In the genomic region with DNA sequence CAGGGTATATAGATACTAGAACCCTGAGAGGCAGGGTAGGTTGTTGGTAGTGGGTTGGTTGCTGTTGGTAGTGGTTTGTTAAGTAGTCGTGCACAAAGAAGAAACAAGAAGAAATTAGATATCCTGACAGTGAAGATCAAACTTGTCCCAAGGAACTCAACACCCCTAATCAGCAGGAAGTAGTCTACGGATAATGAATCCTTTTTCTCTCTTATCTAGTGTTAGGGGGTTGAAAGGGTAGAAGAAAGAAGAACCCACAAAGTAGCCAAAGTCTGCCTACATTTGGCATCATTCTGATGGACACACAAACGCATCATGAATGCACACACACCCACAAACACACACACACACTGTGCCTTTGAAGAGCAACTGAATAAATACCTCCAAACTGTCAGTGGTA, we compare ENCODE assay signal across 20 mouse cellular contexts. TPM values are rescaled to one million over a fixed set of nuclear protein-coding genes. Genes with fewer than 3 reads are reported as not detected.
DNase-seq lines count a peak whose midpoint lies in the region; ATAC-seq and TF ChIP-seq lines count a peak whose summit lies in the region.
"Had no signal": no experiment of that assay in that cellular context is flagged by ENCODE, and none has a peak within 500 bp of the region (broad histone marks: within the 10 kb centered on the region; RNA-seq: fewer than 3 reads in every experiment).

No protein-coding gene starts in this region.

- no peak for DNase-seq in liver, embryonic 11.5 days (ENCODE audit: low spot score)
- DNase-seq in liver, postnatal 0 days = no peak
- peak; percentile 43 for DNase-seq in MEL (ENCODE audit: low read depth, low spot score)
- DNase-seq in lung, adult 2 months = no peak
- DNase-seq: adrenal gland, adult 2 months; adrenal gland, adult 8-10 months; adrenal gland, postnatal 10 days; adrenal gland, postnatal 14 days; adrenal gland, postnatal 25 days; adrenal gland, postnatal 36 days; B cell, adult 2 months; cerebellum, adult 11 months; cerebellum, adult 11-12 months; cerebellum, adult 18-20 months; cerebellum, adult 2 months had no signal

- 33% methylated on average over 3 of the region's 3 CpGs for WGBS in liver, embryonic 11.5 days
- WGBS in liver, postnatal 0 days (ENCODE audit: insufficient replicate concordance) = 47% methylated on average over 3 of the region's 3 CpGs
- WGBS in lung, adult 2 months = 57% methylated on average over 3 of the region's 3 CpGs

- H3K4me1 ChIP-seq in liver, embryonic 11.5 days (replicated peaks; ENCODE audit: control insufficient read depth, insufficient read depth, low read length) = peaks cover 14% of the 10 kb centered on the region
- H3K4me1 ChIP-seq in liver, postnatal 0 days (ENCODE audit: insufficient read depth) = 0 out of 2 replicates have a peak, but pooled peaks cover 3% of the 10 kb centered on the region
- peaks cover 17 to 31% of the 10 kb centered on the region in 2 experiments for H3K4me1 ChIP-seq in MEL (ENCODE audit: control insufficient read depth in 1 of 2, insufficient read depth in 2 of 2, low read length in 2 of 2)
- H3K4me1 ChIP-seq in lung, adult 2 months (ENCODE audit: control insufficient read depth, insufficient read depth, low read length) = no peaks in the 10 kb centered on the region

- TF ChIP-seq EP300 in liver, postnatal 0 days (IDR thresholded peaks at IDR 0.05; ENCODE audit: low read depth) = no peak
- peak; percentile 87 to 90 for TF ChIP-seq EP300 in MEL (IDR thresholded peaks at IDR 0.05; ENCODE audit: low read depth in 1 of 2, low read length in 2 of 2)

- H3K4me2 ChIP-seq in liver, embryonic 11.5 days = 0 out of 2 replicates have a peak overlapping the region, but pooled peaks have one; percentile 16
- no peak overlapping the region for H3K4me2 ChIP-seq in liver, postnatal 0 days (ENCODE audit: low read depth, low read length)

- no peak overlapping the region for H3K9ac ChIP-seq in liver, embryonic 11.5 days (ENCODE audit: low read depth, low read length)
- H3K9ac ChIP-seq in liver, postnatal 0 days (replicated peaks) = no peak overlapping the region
- no peak overlapping the region for H3K9ac ChIP-seq in MEL (ENCODE audit: control insufficient read depth, low read depth, low read length, poor library complexity, severe bottlenecking)

- no peak for ATAC-seq in liver, embryonic 11.5 days (replicated peaks; ENCODE audit: low FRiP score)
- no peak for ATAC-seq in liver, postnatal 0 days
- ATAC-seq: activated CD4-positive, CD25-positive, alpha-beta regulatory T cell, adult 4 months; CD4-positive, CD25-positive, alpha-beta regulatory T cell, adult 4 months; Patski had no signal

- no peak overlapping the region for H3K27ac ChIP-seq in liver, embryonic 11.5 days (ENCODE audit: low read depth, low read length)
- no peak overlapping the region for H3K27ac ChIP-seq in liver, postnatal 0 days (ENCODE audit: low read depth)
- peak overlapping the region; percentile 44; the same call in 1 of the 2 replicates for H3K27ac ChIP-seq in MEL (ENCODE audit: control insufficient read depth, low read depth, low read length)

- no peaks in the 10 kb centered on the region for H3K27me3 ChIP-seq in liver, embryonic 11.5 days (replicated peaks; ENCODE audit: control insufficient read depth, insufficient read depth, low read length)
- H3K27me3 ChIP-seq in liver, postnatal 0 days (ENCODE audit: insufficient read depth, low read length) = no peaks in the 10 kb centered on the region
- H3K27me3 ChIP-seq in MEL (ENCODE audit: control insufficient read depth in 1 of 2, insufficient read depth in 2 of 2, low read length in 2 of 2) = no peaks in the 10 kb centered on the region
- H3K27me3 ChIP-seq: CH12.LX, Patski had no signal

- no peak for TF ChIP-seq CTCF in liver, postnatal 0 days (IDR thresholded peaks at IDR 0.05; ENCODE audit: low read depth)
- TF ChIP-seq CTCF in MEL (IDR thresholded peaks at IDR 0.05 in 2 of 3, conservative IDR thresholded peaks at IDR 0.05 in 1 of 3; ENCODE audit: control insufficient read depth in 1 of 3, insufficient read depth in 1 of 3, low read depth in 2 of 3, low read length in 3 of 3, poor library complexity in 1 of 3, severe bottlenecking in 1 of 3) = no peak
- no peak for TF ChIP-seq CTCF in lung, adult 2 months (IDR thresholded peaks at IDR 0.05; ENCODE audit: insufficient read depth, low read length)

- no peak overlapping the region for H3K4me3 ChIP-seq in liver, embryonic 11.5 days (ENCODE audit: low read depth, low read length)
- H3K4me3 ChIP-seq in liver, postnatal 0 days (ENCODE audit: low read depth, low read length) = no peak overlapping the region
- no peak overlapping the region for H3K4me3 ChIP-seq in MEL (ENCODE audit: control insufficient read depth in 1 of 2, insufficient read depth in 1 of 2, low read depth in 2 of 2, low read length in 2 of 2)
- no peak overlapping the region for H3K4me3 ChIP-seq in lung, adult 2 months (replicated peaks; ENCODE audit: extremely low read depth, low read depth, low read length)

- no peaks in the 10 kb centered on the region for H3K79me2 ChIP-seq in MEL (ENCODE audit: control insufficient read depth, insufficient read depth, low read length, poor library complexity)

- no peak for TF ChIP-seq POLR2A in MEL (IDR thresholded peaks at IDR 0.05; ENCODE audit: control insufficient read depth in 1 of 2, insufficient read depth in 1 of 2, low read depth in 1 of 2, low read length in 2 of 2, poor library complexity in 1 of 2)
- TF ChIP-seq POLR2A in lung, adult 2 months (IDR thresholded peaks at IDR 0.05; ENCODE audit: borderline replicate concordance, extremely low read depth, low read depth, low read length) = no peak

- H3K9me3 ChIP-seq in liver, embryonic 11.5 days (ENCODE audit: control insufficient read depth, low read length) = no peaks in the 10 kb centered on the region
- H3K9me3 ChIP-seq in liver, postnatal 0 days (ENCODE audit: low read length) = no peaks in the 10 kb centered on the region
- H3K9me3 ChIP-seq in MEL (replicated peaks; ENCODE audit: insufficient read depth, low read length) = no peaks in the 10 kb centered on the region

- TF ChIP-seq RAD21 in MEL (IDR thresholded peaks at IDR 0.05; ENCODE audit: low read depth, low read length) = no peak

- no peaks in the 10 kb centered on the region for H3K36me3 ChIP-seq in liver, embryonic 11.5 days (ENCODE audit: control insufficient read depth, insufficient read depth, low read length)
- no peaks in the 10 kb centered on the region for H3K36me3 ChIP-seq in liver, postnatal 0 days (replicated peaks; ENCODE audit: insufficient read depth, low read length)
- peaks cover 0 to 33% of the 10 kb centered on the region in 2 experiments; a peak in 2 of 4 replicates for H3K36me3 ChIP-seq in MEL (ENCODE audit: control insufficient read depth in 1 of 2, insufficient read depth in 2 of 2, low read length in 2 of 2)
- H3K36me3 ChIP-seq: G1E had no signal

TF ChIP-seq in MEL, 35 proteins besides CTCF, POLR2A, EP300 and RAD21:
- TF ChIP-seq ZC3H11A (IDR thresholded peaks at IDR 0.05; ENCODE audit: low read depth, low read length) (no peak), CHD1 (IDR thresholded peaks at IDR 0.05; ENCODE audit: low read depth, low read length) (no peak), RCOR1 (IDR thresholded peaks at IDR 0.05; ENCODE audit: low read depth, low read length) (peak; percentile 78; the same call in 1 of the 2 replicates), MYB (IDR thresholded peaks at IDR 0.05; ENCODE audit: low read depth, low read length) (no peak), GATA1 (IDR thresholded peaks at IDR 0.05; ENCODE audit: low read depth, low read length) (peak; percentile 89), POLR2AphosphoS2 (IDR thresholded peaks at IDR 0.05; ENCODE audit: low read length) (no peak), SMC3 (IDR thresholded peaks at IDR 0.05; ENCODE audit: low read depth, low read length) (no peak), TCF12 (IDR thresholded peaks at IDR 0.05; ENCODE audit: low read depth, low read length) (peak; percentile 51), NRF1 (IDR thresholded peaks at IDR 0.05; ENCODE audit: insufficient read depth, low read depth, low read length, poor library complexity, severe bottlenecking) (no peak), KAT2A (conservative IDR thresholded peaks at IDR 0.05; ENCODE audit: low read depth, low read length) (no peak), MXI1 (IDR thresholded peaks at IDR 0.05; ENCODE audit: low read depth, low read length) (no peak), MAFK (IDR thresholded peaks at IDR 0.05; ENCODE audit: borderline replicate concordance, low read depth, low read length) (no peak; the same call in 1 of the 2 replicates), ETS1 (IDR thresholded peaks at IDR 0.05; ENCODE audit: low read depth, low read length) (peak; percentile 51; the same call in 1 of the 2 replicates), SIN3A (IDR thresholded peaks at IDR 0.05; ENCODE audit: low read length) (0 out of 2 replicates have a peak, but pooled peaks have one; percentile 26), BHLHE40 (IDR thresholded peaks at IDR 0.05; ENCODE audit: borderline replicate concordance, low read depth, low read length) (peak; percentile 34; the same call in 1 of the 2 replicates)

RNA-seq across cellular contexts. Expression of a gene that starts 9.1 kb away (rescaled TPM):
- polyA plus RNA-seq in liver, embryonic 11.5 days (2014; fragmentation: Nextera tagmentation; extraction: Ambion mirVana) = 17.2 and 18.4 TPM in 2 replicates
- polyA plus RNA-seq in liver, postnatal 0 days (2015; fragmentation: Nextera tagmentation; extraction: Ambion mirVana) = 5.1 and 6.2 TPM in 2 replicates
- total RNA-seq in MEL (2012; rRNA removed) = 16.6 and 22.7 TPM in 2 replicates
- 10 to 100 TPM; 16.2 to 36.6 TPM for polyA plus RNA-seq in MEL (2012; ENCODE audit: insufficient read depth in 1 of 2, insufficient read length in 2 of 2, low read depth in 1 of 2, low replicate concordance in 2 of 2, missing spikeins in 1 of 2)
- 43.0 and 48.7 TPM in 2 replicates for polyA plus RNA-seq in lung, adult 2 months (2012; rRNA removed)
- polyA plus RNA-seq: G1E had no signal
